Mouse (Mus musculus) heart, adult 18-20 months (tissue): ENCODE measurements at regions not wholly inside any gene's neighbourhood (a gene's known extent, or its start where the extent isn't known, plus 50 kb on each side); places are given as distances from the start of the nearest gene placed in this dataset.

Experiments
- DNase-seq, 2 experiments: peaks; one replicate each; pipeline ENCODE4 v3.0.0; 2021 to 2022; ENCODE audit warnings: mixed read lengths in 1 of 2

DNA sequence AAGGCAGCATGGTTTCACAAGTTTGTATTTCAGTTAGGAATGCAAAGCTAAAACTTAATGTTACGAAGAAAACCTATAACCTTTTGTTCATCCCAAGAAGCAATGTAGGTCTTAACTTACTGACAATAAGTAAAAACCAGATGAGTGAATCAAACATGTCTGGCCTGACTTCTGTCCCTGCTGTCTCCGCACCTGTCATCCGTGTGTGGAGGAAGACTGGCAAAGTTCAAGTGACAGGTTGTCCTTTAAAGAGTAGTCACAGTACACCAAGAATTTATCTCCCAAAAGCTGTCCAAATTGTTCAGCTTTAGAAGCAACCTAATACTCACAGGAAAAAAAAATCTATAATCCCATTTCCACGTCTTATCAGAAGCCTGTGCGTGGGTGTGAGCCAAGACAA is 146.3 kb upstream of the Gm10181 start:
- DNase-seq: no peak

DNA sequence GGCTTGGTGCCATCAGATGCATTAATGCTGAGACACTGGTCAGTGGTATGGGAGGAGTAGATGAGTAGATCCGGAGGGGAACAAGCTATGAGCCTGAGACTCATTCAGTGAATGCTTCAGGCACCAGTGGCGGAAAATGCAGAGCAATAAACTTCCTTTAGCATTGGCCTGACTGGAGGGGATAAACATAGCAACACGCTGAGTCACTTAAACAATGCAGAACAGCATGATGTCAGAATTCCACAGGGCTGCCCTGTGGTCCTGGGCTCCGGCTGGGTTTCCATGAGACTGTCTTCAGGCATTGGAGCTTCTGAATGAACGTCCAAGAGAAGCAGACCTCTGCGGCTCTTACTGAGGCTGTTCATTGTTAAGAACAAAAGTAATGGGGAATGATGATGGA is 145.4 kb upstream of the Gm10181 start:
- peak; percentile 16 to 33 for DNase-seq

DNA sequence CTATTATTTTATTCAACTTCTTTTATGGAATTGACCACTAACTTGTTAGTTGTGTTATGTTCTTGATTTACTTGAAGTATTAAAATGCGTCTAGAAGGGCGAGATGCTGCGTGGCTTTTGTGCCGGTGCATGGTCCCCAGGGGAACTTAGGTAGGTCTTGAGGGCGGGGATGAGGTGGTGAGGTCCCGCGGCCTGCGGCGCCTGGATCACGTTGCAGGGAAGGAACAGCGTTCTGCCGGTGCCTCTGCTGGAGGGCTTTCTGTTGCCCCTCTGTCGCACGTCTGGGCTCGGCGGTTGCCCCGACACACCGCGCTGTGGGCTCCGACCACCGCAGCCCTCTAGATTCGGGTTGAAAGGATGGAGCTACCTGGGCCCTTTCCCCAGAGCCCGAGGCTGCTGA is 136.7 kb upstream of the Gm10181 start:
- no peak for DNase-seq

DNA sequence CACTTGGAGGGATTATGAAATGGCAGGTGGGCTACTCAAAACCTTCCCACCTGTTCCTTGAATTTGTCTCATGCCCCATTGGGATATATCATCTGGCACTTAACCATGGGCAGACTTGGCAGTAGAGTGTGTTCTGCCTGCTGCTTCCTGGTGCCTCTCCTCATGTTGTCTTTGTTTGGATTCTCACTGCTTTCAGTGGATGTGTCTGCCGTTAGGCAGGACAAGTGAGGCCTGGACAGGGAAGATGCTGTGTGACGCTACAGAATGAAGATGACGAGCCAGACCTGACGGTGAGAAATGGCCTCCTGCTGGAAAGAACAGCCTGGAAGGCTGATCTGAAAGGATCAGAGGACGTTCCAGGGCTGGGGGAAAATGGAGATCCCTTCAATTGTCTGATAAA is 133.6 kb upstream of the Gm10181 start:
- DNase-seq: no peak

DNA sequence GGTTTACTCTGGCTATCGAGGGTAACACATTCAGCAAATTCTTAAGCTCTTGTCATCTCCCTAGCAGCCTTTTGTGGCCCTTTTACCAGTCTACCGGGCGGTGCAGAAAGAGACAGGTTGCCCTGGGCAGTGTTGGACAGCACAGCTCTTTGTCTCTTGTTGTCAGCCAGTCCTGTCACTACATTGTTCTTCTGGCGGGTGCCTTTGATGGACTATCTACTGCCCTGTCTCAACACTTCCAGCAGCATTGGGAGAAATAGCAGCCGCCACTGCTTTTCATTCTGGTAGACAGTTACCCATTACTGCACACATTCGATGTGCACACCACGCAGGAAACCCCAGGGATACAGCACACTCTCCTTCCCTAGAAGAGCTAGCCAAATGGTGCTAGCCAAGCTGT is 132.7 kb upstream of the Gm10181 start:
- DNase-seq: peak in 1 of 2 experiments; percentile 41

DNA sequence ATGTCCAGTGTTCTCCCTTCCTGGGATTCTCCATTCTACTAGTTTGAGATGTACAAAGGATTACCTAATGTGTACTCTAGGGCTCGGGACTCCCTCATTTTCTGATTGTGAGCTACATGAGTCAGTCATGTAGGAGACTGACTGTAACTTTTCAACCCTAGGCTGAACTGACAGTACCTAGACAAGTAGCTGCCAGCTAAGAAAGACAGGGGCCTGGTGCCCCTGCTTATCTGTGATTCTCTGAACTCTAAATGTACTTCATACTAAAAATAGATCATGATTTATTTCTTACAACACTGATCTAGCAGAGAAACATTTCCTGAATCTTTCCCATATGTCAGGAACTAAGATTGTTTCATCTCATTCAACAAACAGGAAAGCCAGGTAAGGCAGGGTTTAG is 125.9 kb upstream of the Gm10181 start:
- no peak for DNase-seq

DNA sequence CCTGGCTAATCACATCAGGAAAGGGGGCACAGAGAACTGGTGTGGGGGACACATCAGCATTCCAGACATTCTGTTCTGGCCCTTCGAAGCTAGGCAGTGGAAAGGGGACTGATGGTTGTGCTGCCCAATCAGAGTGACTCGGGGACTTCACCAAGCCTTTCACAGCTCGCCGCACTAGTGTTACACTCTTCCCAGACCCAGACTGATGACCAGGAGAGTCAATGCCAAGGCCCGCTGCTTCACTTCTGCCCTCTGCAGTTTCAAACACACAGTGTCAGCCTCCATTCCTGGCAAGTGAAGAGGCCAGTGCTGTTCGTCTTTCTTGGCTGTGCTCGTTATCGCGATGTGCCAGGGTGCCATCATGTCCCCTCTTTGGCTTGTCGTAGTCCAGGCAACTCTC is 121.7 kb upstream of the Gm10181 start:
- DNase-seq: no peak

DNA sequence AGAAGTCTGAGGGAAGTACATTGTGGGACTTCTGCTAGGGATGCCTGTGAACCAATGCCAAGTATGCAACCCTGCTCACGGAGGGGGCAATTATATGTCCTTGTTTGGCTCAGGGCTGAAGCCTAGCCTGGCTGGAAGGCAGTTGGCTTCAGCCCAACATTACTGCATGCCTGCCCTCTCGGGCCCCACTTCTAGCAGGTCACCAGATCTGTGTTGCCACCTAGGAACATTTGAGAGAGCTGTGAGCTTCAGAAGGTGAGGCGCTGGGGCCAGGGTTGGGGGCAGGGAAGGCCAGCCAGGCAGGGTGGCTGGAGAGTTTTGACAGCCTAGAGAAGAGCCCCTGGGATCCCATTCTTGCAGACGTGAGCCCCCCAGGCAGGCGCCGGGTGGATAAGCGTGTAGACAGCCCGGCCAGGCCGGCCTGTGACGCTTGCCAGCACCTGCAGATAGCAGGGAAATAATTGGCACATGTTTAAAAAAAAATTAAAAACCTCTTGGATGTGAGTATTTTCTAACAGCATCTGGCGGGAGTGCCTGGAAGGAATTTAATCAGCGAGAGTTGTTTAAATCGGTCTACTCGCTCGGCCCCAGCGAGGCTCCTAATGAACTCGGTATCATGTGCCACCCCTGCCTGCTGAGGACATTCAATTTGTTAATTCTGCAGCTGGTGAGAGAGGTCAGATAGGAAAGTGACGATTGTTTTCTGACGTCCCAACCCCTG is 115.0 kb upstream of the Gm10181 start:
- DNase-seq: peak; percentile 74 to 83

DNA sequence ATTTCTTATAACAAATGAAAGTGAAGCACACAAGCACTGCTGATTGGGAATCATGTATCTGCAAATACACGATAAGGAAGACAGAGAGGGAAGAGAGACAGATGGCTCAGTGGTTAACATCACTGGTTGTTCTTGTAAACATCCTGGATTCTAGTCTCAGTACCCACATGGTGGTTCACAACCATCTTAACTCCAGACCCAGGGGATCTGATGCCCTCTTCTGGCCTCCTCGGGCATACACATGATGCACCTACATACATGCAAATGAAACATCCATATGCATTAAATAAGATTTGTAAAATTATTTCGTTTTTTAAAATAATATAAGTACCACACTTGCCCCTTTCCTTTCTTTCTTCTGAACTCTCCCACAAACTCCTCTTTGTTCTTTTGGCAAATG is 106.4 kb upstream of the Gm10181 start:
- DNase-seq: no peak

DNA sequence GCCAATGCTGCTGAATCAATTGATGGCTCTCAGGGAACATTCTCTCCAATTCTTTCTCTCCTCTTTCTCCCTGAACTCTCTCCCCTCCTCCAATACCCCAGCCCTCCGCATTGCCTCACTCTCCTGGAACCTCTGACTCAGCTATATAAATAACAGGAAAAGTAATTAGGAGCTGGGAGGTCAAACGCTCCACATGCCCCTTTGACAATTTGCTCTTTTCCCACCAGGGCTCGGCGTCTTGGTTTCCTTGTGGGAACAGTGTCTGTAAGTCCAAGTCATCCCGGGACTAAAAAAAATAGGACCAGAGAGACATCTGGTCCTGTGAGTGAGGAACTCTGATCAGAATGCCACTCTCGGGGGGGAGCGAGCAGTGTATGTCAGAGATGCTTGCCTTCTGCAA is 94.7 kb upstream of the Gm10181 start:
- peak in 1 of 2 experiments; percentile 31 for DNase-seq

DNA sequence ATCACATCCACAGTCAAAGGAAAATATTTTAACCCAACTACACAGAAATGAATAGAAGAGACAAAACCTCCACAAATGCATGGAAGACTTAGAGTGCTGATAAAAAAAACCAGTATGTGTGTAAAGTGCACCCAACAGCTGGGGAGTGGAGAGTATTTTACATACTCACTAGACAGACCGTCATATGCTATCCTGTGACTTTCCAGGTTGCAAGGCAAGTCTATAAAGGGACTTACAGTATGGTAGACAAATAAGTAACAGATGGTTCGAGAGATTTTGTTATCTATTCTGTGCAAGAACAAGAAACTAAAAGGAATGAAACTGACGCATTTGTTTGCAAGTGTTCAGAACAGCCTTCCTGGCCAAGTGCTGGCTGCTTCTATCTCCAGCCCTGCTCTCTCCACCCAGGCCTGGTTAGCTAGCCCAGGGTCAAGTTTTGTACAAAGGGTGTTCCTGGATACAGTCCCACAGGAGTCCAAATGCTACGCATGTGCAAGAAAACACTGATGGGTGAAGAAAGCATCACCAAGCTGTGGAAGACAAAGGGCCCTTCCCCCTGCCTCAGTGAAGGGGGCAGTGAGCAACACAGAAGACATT is 68.0 kb upstream of the Gm10181 start:
- peak; percentile 18 to 29 for DNase-seq

DNA sequence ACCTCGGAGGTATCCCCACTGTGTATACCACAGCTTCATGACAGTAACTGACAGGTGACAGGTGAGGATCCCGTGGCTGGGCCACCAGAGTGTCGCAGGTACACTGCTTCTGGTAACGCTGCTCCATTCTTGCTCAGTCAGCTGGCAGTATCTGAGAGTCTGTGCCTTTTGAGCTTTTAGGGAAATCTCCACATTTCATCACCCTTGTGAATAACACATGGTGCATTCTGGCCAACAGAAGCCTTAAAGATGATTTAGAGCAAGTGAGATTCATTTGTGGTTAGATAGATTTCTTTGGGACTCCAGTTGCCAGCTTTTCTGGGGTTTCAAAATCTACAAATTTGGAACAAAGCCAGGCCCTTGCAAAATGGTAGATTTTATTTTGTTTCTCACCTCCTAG is 66.8 kb upstream of the Gm10181 start:
- DNase-seq: no peak

DNA sequence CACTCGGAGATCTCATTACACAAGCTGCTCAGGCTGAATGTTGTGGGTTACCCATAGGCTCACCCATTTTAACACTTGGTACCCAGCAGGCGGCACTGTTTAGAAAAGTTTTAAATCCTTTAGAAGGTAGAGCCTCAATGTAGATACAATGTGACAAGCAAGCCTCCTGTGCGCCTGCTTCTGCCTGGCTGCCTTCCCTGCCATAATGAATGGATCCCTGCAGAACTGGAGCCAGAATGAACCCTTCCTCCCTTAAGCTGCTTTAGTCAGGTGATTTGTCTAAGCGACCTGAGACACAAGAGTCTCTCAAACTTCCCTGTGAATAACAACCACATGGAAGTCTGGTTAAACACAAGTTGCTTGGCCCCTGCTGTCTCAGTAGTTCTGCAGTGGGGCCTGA is 64.7 kb upstream of the Gm10181 start:
- DNase-seq: no peak

DNA sequence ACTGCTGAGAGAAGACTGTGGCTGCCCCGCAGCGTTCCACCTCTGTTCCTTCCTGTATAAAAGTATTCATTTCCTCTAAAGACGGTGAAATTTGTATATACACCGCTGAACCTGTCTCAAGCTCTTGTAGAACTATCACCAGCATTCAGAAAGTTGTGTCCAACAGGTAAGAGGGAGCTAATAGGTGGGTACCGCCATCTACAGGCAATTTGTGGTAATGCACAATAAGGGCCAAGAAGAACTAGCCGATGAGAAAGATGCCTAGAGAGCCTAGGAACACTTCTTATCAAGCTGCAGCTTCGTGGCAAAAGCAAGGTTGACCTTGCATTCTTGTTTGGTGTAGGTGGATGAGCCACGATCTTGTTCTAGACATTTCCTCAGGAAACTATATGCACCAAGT is 61.6 kb upstream of the Gm10181 start:
- peak; percentile 43 to 82 for DNase-seq

DNA sequence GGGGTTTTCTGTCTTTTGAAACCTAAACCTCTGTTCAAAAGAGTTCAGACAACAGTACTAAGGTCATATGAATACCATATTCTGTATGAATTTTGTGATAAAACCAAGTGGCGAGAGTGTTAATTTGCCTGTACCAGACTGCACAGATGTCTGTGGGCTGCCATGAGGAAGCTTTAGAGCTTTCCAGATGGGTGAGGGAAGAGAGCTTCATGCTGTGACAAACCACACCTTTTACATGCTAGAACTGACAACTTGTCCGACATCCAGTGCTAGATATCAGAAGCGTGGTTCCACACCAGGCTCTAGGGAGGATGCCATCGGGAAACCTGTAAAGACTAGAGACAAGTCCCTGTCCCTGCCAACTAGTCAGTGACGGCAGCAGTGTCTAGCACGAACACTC is 60.9 kb upstream of the Gm10181 start:
- no peak for DNase-seq

DNA sequence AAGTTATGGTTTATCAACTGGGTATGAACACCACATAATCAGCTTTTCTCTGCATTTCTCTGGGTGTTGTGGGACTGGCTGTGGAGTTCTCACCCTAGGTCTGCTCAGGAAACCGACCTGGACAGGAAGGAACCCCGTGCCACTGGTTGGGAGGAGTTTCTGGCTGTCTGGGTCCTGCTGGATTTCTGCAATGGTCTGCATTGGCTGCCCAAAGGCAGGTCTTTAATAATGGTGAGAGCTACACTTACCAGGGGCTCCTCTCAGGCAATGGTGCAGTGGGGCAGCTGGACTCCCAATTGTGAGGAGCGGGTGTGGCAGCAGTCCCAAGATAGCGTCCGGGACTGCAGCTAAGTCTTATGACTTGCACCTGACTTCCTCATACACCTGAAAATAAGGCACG is 57.8 kb upstream of the Gm10181 start:
- no peak for DNase-seq
